Mouse (Mus musculus) midbrain, embryonic 15.5 days (tissue): Measurements from ENCODE around the gene Ptgs1. TPM values are rescaled to one million over a fixed set of nuclear protein-coding genes. Genes with fewer than 3 reads are reported as not detected.
A peak's percentile ranks its signal among the peaks of the same experiment; 100 is the strongest.

Source experiments
- ATAC-seq: fragments of 200-750 bp; cut with Nextera tagmentation; replicated peaks from 2 replicates; pipeline ENCODE4 v1.8.0; 2017; ENCODE audit warnings: moderate TSS enrichment
- H3K27ac ChIP-seq: fragments of 300-500 bp; sonication (generic); 2 replicates; pipeline ENCODE4 v1.5.1; 2015; ENCODE audit warnings: mild to moderate bottlenecking, inconsistent platforms
- H3K27me3 ChIP-seq: fragments of 300-500 bp; sonication (generic); replicated peaks from 2 replicates; pipeline ENCODE4 v1.6.1; 2015; ENCODE audit warnings: inconsistent platforms
- H3K36me3 ChIP-seq: fragments of 300-500 bp; sonication (generic); replicated peaks from 2 replicates; pipeline ENCODE4 v1.6.1; 2015; ENCODE audit warnings: inconsistent platforms
- H3K4me1 ChIP-seq: fragments of 300-500 bp; sonication (generic); 2 replicates; pipeline ENCODE4 v1.6.1; 2015; ENCODE audit warnings: inconsistent platforms
- H3K4me2 ChIP-seq: fragments of 300-500 bp; sonication (generic); 2 replicates; pipeline ENCODE4 v1.6.1; 2015; ENCODE audit warnings: inconsistent platforms, mild to moderate bottlenecking, moderate library complexity
- H3K4me3 ChIP-seq: fragments of 300-500 bp; sonication (generic); 2 replicates; pipeline ENCODE4 v1.5.1; 2015; ENCODE audit warnings: mild to moderate bottlenecking, inconsistent platforms
- H3K9ac ChIP-seq: fragments of 300-500 bp; sonication (generic); 2 replicates; pipeline ENCODE4 v1.6.1; 2015; ENCODE audit warnings: mild to moderate bottlenecking, inconsistent platforms
- H3K9me3 ChIP-seq: fragments of 300-500 bp; sonication (generic); 2 replicates; pipeline ENCODE4 v1.6.1; 2016; ENCODE audit warnings: inconsistent platforms
- WGBS: fragments of 180-500 bp; shearing (Covaris S2); methylation state at CpG from one replicate; pipeline ENCODE4 v1.1.7; 2015; ENCODE audit warnings: mixed read lengths; 5-methylcytosine and 5-hydroxymethylcytosine counted together
- polyA plus RNA-seq: library from polyadenylated mRNA; unstranded; fragments of >200 nt; fragmentation: Nextera tagmentation; extraction: Ambion mirVana; gene quantifications from 2 replicates; pipeline ENCODE4 v1.2.1, GENCODE M21; 2015

Gene Ptgs1
- polyA plus RNA-seq, 1 experiment from 2014 or later = 4.1 TPM

DNA sequence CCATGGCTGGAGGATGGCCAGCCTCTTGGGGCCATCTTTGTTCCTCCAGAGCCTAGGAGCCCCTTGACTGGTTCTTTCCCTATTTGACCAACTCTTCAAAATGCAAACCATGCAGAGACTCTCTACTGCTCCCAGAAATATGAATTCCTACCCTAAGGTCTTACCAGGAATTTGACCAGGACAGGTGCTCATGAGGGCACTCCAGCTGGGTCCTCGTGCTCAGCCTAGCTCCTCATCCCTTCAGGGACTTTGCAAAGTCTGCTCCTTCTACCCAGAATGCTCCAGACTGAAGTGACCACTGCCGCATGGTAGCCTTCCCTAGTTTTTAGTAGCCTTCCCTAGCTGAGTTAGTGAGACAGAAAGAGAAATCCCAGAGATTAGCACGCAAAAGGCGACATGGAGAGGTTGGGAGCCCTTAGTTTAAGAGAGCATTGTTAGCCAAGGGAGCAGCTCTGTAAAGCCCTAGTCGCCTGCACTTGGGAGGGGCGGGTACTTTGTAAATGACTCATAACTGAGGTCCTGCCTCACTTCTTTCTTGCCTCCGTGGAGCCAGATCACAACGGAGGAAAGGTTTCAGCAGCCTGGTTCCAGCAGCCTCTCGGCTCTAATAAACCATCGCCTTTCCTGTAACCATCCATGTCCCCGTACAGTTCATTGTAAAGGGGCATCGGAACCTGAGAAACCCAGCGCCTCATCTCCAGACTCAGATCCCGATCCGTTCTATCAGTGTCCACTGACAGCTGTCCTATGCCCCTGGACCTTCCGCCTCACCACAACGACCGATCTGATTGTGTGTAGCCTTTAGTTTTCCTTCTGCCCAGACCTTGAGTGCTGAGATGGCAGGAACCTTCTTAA is 28.2 kb upstream of the Ptgs1 start:
- peaks cover 36% of the 10 kb centered on the region for H3K4me1 ChIP-seq
- H3K4me2 ChIP-seq = peak overlapping the region; percentile 76
- H3K27me3 ChIP-seq = peaks cover 24% of the 10 kb centered on the region; the same call in 1 of the 2 replicates
- peak overlapping the region; percentile 70 for H3K27ac ChIP-seq
- peak overlapping the region; percentile 40 for H3K4me3 ChIP-seq
- 23% methylated on average over 18 of the region's 18 CpGs for WGBS
- no peak overlapping the region; the same call in 1 of the 2 replicates for H3K9ac ChIP-seq
- no peaks in the 10 kb centered on the region for H3K9me3 ChIP-seq
- ATAC-seq = no peak
- no peaks in the 10 kb centered on the region for H3K36me3 ChIP-seq

DNA sequence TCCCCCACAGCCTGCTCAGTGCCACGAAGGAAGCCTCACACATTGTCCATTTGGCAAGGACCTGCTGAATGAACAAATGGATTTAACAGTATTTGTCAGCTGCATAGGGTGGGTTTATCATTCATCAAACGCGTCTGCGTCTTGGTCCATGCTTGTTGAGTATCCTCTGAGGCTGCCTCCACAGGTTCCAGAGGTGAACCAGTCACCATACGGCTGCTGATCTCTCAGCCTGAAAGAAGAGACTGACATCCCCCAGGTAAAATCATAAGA is 27.7 kb upstream of the Ptgs1 start:
- 12% methylated on average over 5 of the region's 5 CpGs for WGBS
- Histone ChIP-seq H3K27ac (peak overlapping the region; percentile 70), H3K4me1 (peaks cover 36% of the 10 kb centered on the region), H3K9me3 (no peaks in the 10 kb centered on the region), H3K4me3 (peak overlapping the region; percentile 40), H3K36me3 (no peaks in the 10 kb centered on the region), H3K9ac (peak overlapping the region; percentile 50; the same call in 1 of the 2 replicates), H3K27me3 (peaks cover 24% of the 10 kb centered on the region; the same call in 1 of the 2 replicates), H3K4me2 (peak overlapping the region; percentile 76)
- ATAC-seq = no peak

GRCm38 (mm10) chr2:36203011-36203825 is 27.0 kb upstream of the Ptgs1 start:
- no peaks in the 10 kb centered on the region for H3K36me3 ChIP-seq
- WGBS = under 1% methylated on average over 39 of the region's 39 CpGs
- peak overlapping the region; percentile 40 for H3K4me3 ChIP-seq
- H3K9ac ChIP-seq = peak overlapping the region; percentile 50
- peak overlapping the region; percentile 70 for H3K27ac ChIP-seq
- peaks cover 24% of the 10 kb centered on the region; the same call in 1 of the 2 replicates for H3K27me3 ChIP-seq
- peak overlapping the region; percentile 76 for H3K4me2 ChIP-seq
- peak; percentile 81 for ATAC-seq
- no peaks in the 10 kb centered on the region for H3K9me3 ChIP-seq
- H3K4me1 ChIP-seq = peaks cover 33% of the 10 kb centered on the region

GRCm38 (mm10) chr2:36204595-36204994 is 25.6 kb upstream of the Ptgs1 start:
- Histone ChIP-seq H3K27ac (no peak overlapping the region), H3K9me3 (no peaks in the 10 kb centered on the region), H3K36me3 (no peaks in the 10 kb centered on the region), H3K4me1 (peaks cover 24% of the 10 kb centered on the region), H3K9ac (no peak overlapping the region), H3K27me3 (peaks cover 29% of the 10 kb centered on the region; the same call in 1 of the 2 replicates), H3K4me2 (no peak overlapping the region), H3K4me3 (no peak overlapping the region)
- ATAC-seq = no peak
- 43% methylated on average over 4 of the region's 4 CpGs for WGBS

GRCm38 (mm10) chr2:36207071-36207470 is 23.2 kb upstream of the Ptgs1 start:
- Histone ChIP-seq H3K36me3 (no peaks in the 10 kb centered on the region), H3K4me1 (peaks cover 27% of the 10 kb centered on the region), H3K4me3 (no peak overlapping the region), H3K9me3 (no peaks in the 10 kb centered on the region), H3K4me2 (no peak overlapping the region), H3K27me3 (peaks cover 32% of the 10 kb centered on the region), H3K27ac (no peak overlapping the region), H3K9ac (no peak overlapping the region)
- 55% methylated on average over 11 of the region's 11 CpGs for WGBS
- no peak for ATAC-seq

GRCm38 (mm10) chr2:36210796-36211195 is 19.4 kb upstream of the Ptgs1 start:
- no peak overlapping the region for H3K9ac ChIP-seq
- no peak for ATAC-seq

GRCm38 (mm10) chr2:36211785-36212184 is 18.4 kb upstream of the Ptgs1 start:
- ATAC-seq = no peak
- H3K27ac ChIP-seq = no peak overlapping the region
- no peak overlapping the region for H3K4me3 ChIP-seq
- peaks cover 35% of the 10 kb centered on the region for H3K27me3 ChIP-seq
- peaks cover 11% of the 10 kb centered on the region; the same call in 1 of the 2 replicates for H3K4me1 ChIP-seq
- 24% methylated on average over 7 of the region's 7 CpGs for WGBS
- no peak overlapping the region for H3K9ac ChIP-seq
- H3K9me3 ChIP-seq = no peaks in the 10 kb centered on the region
- H3K36me3 ChIP-seq = no peaks in the 10 kb centered on the region
- H3K4me2 ChIP-seq = no peak overlapping the region

More at GRCm38 (mm10) chr2:36210796-36211195, 19.4 kb upstream of the Ptgs1 start:
- peaks cover 35% of the 10 kb centered on the region for H3K27me3 ChIP-seq
- peak overlapping the region; percentile 32 for H3K4me2 ChIP-seq
- no peaks in the 10 kb centered on the region for H3K36me3 ChIP-seq
- no peak overlapping the region for H3K27ac ChIP-seq
- peak overlapping the region; percentile 5; the same call in 1 of the 2 replicates for H3K4me3 ChIP-seq
- no peaks in the 10 kb centered on the region for H3K9me3 ChIP-seq
- 4% methylated on average over 32 of the region's 34 CpGs for WGBS
- H3K4me1 ChIP-seq = peaks cover 11% of the 10 kb centered on the region; the same call in 1 of the 2 replicates

GRCm38 (mm10) chr2:36213108-36213507 is 17.1 kb upstream of the Ptgs1 start:
- ATAC-seq = no peak
- WGBS = 64% methylated on average over 7 of the region's 7 CpGs
- H3K4me1 ChIP-seq = peaks cover 11% of the 10 kb centered on the region; the same call in 1 of the 2 replicates
- H3K9me3 ChIP-seq = no peaks in the 10 kb centered on the region
- H3K27ac ChIP-seq = no peak overlapping the region
- no peak overlapping the region for H3K4me2 ChIP-seq
- H3K27me3 ChIP-seq = peaks cover 35% of the 10 kb centered on the region
- no peak overlapping the region for H3K9ac ChIP-seq
- H3K36me3 ChIP-seq = no peaks in the 10 kb centered on the region
- H3K4me3 ChIP-seq = no peak overlapping the region

- Histone ChIP-seq H3K4me3 (no peak overlapping the region), H3K36me3 (no peaks in the 10 kb centered on the region), H3K27me3 (peaks cover 35% of the 10 kb centered on the region), H3K27ac (no peak overlapping the region), H3K9ac (no peak overlapping the region), H3K4me1 (peaks cover 11% of the 10 kb centered on the region; the same call in 1 of the 2 replicates), H3K9me3 (no peaks in the 10 kb centered on the region), H3K4me2 (no peak overlapping the region)
- peak; percentile 85 for ATAC-seq
- 7% methylated on average over 8 of the region's 8 CpGs for WGBS
Observed at GRCm38 (mm10) chr2:36214023-36214422, 16.2 kb upstream of the Ptgs1 start.

- H3K9me3 ChIP-seq = no peaks in the 10 kb centered on the region
- WGBS = 60% methylated on average over 5 of the region's 5 CpGs
- no peak overlapping the region for H3K4me3 ChIP-seq
- ATAC-seq = no peak
- no peak overlapping the region for H3K27ac ChIP-seq
- H3K27me3 ChIP-seq = peaks cover 31% of the 10 kb centered on the region
- H3K36me3 ChIP-seq = no peaks in the 10 kb centered on the region
- no peak overlapping the region for H3K4me2 ChIP-seq
- H3K9ac ChIP-seq = no peak overlapping the region
- H3K4me1 ChIP-seq = peaks cover 11% of the 10 kb centered on the region; the same call in 1 of the 2 replicates
Observed at GRCm38 (mm10) chr2:36214425-36214824, 15.8 kb upstream of the Ptgs1 start.

DNA sequence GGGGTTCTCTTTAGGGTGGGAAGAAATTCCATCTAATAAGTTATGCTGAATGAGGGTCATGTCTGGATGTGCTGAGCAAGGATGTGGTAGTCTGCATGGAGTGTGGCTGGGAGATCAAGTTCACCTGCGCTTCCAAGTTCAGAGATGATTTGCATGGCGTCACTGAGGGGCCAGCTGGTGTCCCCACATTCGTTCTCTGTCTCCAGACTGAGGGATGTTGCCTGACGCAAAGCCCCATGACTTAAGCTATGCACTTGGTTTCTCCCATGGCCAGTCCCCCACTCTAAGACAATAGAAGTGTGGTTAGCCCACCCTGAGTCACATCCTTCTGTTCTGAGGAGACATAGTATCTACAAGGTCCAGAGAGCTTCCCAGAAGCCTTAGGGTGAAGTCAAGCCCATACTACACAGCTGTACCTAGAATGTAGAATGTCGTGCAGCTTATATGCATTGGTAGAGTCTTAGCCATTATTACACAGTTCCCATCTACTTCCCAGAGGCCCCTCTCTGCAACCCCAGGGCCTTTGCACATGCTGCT is 15.0 kb upstream of the Ptgs1 start:
- Histone ChIP-seq H3K4me2 (no peak overlapping the region), H3K4me1 (peaks cover 11% of the 10 kb centered on the region; the same call in 1 of the 2 replicates), H3K9ac (no peak overlapping the region), H3K36me3 (no peaks in the 10 kb centered on the region), H3K9me3 (no peaks in the 10 kb centered on the region), H3K27me3 (peaks cover 23% of the 10 kb centered on the region), H3K27ac (no peak overlapping the region), H3K4me3 (no peak overlapping the region)
- no peak for ATAC-seq
- 88% methylated on average over 5 of the region's 5 CpGs for WGBS

GRCm38 (mm10) chr2:36216546-36216945 is 13.7 kb upstream of the Ptgs1 start:
- Histone ChIP-seq H3K4me3 (no peak overlapping the region), H3K9ac (no peak overlapping the region), H3K9me3 (no peaks in the 10 kb centered on the region), H3K27ac (no peak overlapping the region), H3K4me2 (no peak overlapping the region), H3K36me3 (no peaks in the 10 kb centered on the region), H3K27me3 (peaks cover 10% of the 10 kb centered on the region), H3K4me1 (peaks cover 5% of the 10 kb centered on the region; the same call in 1 of the 2 replicates)
- no peak for ATAC-seq
